Mouse (Mus musculus) liver, adult (tissue): Measurements from ENCODE around the gene Dgke.
A peak's percentile ranks its signal among the peaks of the same experiment; 100 is the strongest.

Experiments
- GATA4 ChIP-seq: IDR thresholded peaks from 2 replicates; pipeline ENCODE4 v1.6.1; 2014; ENCODE audit warnings: mild to moderate bottlenecking, low read length; ENCODE audit not compliant: insufficient replicate concordance

Dgke gene

DNA sequence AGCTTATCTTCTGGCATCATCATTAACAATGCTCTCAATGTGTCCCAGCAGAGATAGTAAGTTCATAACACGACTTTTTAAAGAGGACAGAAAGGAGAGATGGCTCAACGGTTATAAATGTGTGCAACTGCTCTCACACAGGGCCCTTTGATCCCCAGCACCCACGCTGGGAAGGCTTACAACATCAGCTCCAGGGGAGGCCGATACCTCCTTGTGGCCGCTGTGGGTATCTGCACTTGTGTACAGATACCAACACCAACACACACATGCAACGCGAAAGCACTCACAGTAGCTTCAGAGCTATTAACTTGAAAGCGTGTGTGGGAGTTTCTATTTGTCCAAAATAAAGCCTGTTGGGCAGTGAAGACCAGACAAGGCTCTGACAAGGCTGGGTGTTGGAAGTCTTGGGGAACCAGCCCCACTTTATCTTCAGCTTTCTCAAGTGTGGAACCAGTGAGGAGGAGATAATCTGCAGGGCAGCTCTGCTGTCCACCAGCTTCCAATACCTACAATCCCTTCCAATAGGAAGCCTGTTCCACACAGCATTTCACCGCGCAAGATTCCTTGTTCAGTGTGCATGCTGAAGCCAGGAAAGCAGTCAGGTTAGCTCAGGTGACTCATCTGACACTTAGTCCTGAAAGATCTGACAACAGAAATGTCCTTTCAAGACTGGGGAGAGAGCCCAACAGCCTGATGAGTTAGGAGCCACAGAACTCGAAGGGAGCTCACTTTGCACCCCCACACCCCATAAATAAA lies 8.0 kb downstream of the Dgke start:
- TF ChIP-seq GATA4, result no peak

DNA sequence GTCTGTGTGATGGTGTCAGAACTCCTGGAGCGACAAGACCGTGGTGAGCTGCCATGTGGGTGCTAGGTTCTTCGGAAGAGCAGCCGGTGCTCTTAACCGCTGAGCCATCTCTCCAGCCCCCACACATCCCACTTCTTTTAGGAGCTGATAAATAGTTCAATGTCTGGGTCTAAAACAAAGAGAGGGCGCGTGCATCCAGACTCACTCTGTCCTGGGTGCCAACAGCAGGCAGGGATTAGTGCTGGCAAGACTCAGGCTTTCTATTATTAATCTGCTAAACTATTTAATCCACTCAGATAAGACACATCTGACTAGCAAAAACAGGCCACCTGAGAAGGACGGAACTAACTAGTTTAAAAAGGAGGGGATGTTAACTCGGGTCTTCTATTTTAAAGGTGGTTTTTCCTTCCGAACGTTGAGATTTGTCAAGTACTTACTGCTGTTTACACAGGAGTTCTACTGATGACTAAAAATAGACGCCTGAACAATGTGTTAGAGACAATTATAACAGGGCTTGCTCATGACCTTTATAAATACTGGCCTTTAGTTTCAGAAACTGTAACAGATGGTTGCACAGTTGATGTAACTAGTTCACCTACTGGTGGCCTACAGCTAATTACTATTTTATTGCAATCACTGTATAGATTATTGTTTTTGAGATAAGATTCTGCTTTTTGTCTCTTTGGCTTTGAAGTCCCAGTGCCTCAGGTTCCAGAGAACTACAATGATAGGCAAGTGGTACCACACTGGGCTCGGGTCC lies 10.5 kb downstream of the Dgke start:
- TF ChIP-seq GATA4, result no peak

DNA sequence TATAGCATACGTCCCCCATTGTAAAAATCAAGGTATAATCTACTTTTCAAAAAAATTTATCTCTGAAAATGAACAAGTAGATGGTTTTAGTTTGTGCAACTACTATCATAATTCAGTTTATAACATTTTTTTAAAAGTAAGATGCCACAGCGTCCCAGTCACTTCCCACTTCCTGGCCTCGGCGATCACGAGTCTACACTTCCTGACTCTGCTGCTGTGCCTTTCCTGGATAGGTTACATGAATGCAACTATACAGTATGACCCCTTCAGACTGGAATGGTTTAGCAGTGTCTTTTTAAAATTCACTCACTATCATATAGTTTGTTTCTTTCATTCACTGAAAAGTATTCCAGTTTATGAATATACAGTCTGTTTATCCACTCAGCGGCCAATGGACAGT lies 14.9 kb downstream of the Dgke start:
- no peak for TF ChIP-seq GATA4

DNA sequence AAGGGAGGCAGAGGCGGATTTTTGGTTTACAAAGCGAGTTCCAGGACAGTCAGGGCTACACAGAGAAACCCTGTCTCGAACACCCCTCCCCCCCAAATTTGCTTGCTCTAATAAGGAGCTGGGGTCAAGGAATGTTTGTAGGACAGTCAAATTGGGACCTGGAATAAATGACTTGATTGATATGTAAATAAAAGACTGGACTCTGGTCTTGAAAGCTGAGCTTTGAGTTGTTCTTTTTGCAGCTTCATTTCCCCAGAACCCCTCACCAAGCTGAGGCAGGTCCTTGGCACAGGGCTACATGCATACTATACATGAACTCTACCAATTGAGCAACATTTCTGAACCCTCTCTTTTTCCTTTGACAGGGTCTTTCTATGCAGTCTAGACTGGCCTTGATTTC lies 20.6 kb downstream of the Dgke start:
- no peak for TF ChIP-seq GATA4

DNA sequence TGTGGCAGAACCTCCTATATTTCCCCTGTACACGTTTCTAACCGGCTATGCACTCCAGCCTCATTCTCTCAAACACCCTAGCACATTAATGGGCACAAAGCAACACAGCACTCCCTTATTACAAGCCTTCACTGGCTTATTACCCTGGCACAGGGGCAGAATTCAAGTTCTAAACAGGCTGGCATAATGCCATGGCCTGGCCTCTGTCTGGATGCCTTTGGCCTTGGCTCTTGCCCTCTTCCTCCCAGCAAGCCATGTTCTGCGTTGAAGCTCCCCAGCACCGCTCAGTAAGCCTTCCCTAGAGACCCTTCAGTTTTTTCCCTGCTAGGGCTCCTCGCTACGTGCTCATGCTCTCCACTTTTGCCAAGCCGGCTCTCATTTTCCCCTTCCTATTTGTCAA lies 23.6 kb downstream of the Dgke start:
- TF ChIP-seq GATA4, result no peak

DNA sequence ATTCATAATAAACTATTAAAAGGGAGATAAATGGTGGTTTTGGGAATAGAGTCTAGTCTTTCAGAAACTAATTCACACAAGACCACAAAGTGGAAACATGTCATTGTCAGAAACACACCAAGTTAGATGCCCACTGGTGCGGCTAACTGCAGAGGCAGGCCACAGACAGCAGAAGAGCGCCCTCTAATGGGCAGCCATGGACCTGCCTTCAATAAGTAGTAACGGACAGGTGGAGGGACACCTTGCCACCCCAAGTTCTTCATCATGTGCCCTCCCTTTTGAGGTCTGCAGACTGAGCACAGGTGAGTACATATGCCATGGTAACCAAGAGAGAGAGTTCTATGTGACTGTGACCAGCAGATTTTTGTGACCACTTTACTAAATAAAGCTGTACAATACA lies 27.3 kb downstream of the Dgke start:
- no peak for TF ChIP-seq GATA4

DNA sequence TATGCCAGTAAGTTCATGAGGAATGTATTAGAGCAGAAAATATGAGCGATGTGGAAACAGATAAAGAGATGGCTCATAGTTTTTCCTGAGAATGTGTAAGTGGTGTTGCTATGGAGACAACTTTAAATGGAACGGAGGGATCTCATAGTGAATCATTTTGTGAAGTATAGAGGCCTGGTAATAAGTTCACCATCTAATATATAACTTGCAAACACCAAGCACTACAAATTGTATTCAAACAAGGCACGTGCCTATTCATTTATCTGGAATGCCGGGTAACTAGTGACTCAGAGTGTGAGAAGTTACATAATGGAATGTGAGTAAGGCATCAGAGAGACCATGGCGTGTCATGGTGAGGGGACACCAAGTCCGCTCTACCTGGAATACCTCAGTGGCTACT lies 28.2 kb downstream of the Dgke start:
- no peak for TF ChIP-seq GATA4

DNA sequence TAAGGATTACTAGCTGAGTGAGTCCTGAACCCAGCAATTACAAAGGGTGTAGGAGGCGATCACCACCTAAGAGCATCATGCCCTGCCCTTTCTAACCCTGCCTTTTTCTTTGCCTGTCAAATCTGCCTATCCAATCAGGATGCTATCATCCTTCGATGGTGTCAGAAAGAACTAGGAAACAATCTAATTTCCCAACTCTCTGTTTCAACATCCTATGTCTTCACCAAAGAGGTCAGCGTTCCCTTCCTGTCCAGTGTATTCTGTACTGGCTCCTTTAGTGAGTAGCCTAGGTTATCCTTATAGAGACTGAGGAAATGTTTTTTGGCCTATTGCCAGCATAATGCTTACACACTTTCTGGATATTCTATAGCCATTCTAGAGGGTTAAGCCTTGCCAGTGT lies 31.1 kb downstream of the Dgke start:
- TF ChIP-seq GATA4, result no peak

DNA sequence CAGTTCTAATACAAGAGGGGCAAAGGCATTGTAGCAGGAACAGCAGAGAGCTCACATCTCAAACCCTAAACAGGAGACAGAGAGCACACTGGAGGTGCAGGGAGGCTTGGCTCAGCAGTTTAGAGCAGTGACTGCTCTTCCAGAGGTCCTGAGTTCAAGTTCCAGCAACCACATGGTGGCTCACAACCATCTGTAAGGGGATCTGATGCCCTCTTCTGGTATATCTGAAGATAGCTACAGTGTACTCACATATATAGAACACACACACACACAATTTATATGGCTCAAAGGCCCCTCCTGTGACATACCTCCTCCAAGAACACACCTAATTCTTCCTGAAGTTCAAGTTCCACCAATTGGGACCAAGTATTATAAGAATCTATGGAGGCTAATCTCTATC lies 32.1 kb downstream of the Dgke start:
- no peak for TF ChIP-seq GATA4

DNA sequence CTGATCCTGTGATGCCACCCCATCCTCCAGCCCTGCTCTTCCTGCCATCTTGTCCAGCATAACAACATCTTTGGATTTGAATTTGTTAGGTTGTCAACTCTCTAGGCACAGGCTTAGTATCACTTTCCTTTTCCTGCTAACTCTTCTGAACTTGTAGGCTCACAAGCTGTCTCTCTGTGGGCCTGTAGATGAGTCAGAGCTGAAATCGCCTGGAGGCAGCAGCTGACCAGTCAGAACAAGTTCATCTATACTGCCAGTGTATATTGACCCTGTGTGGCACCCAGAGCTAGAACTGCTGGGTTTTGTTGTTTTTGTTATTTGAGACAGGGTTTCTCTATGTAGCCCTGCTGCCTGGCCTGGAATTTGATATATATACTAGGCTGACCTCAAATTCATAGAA lies 35.5 kb downstream of the Dgke start:
- no peak for TF ChIP-seq GATA4

DNA sequence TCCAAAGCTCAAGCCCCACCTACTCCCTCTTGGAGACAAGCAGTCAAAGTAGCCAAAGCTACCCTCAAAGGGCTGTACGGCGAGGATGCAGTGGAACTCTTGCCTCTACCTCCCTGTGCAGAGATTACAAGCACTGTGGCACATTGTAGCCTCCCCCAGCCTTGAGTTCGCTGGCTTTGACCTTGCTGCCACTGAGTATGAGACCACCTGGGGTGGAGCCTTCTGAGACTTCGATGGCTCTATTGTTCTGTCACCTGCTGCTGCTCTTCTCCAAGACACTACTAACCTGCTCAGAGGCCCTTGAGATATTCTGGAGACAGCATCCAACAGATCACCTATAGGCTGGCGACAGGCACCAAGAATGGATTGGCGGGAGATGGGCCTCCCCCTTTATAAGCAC lies 36.1 kb downstream of the Dgke start:
- no peak for TF ChIP-seq GATA4

DNA sequence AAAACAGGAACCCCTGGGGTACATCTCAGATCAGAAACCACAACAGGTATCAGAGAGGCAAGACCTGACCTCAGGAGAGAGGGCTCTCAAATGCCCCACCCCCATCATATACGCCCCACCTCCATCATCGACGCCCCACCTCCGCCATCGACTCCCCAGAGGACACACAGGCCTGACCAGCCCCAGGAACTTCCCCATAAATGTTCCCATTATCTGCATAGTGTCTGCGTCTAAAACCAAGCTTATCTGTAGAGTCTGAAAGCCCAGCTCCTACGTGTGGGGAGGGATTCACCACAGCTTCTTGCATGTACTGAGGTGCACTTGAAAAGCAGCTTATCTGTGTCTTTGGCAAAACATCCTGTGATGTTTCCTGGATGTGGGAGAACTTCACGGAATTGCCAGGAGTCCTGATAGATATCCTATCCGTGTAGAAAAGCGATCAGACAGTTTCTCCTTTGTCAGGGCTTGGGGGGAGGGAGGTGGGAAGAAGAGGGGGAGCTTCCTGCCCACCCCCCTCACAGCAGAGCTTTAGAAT lies 37.7 kb downstream of the Dgke start:
- peak; percentile 94 for TF ChIP-seq GATA4

DNA sequence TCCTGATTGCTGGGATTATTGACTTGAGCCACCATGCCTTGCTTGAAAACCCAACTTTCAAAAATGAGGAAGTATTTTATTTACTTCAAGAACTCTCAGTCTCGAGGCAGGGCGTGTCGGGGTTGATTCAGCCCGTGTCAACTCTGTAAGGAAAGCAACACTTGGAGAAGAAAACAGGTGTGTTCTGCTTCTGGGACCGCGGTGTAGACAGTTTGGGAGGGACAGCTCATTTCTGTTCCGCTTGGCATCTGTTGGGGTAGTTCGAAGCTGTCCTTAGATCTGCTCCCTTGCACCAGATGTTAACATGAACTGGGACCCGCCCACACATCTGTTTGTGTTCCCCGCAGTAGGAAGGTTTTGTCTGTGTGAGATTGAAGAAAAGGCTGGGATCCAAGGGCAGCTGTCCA lies 38.7 kb downstream of the Dgke start:
- TF ChIP-seq GATA4, result no peak

DNA sequence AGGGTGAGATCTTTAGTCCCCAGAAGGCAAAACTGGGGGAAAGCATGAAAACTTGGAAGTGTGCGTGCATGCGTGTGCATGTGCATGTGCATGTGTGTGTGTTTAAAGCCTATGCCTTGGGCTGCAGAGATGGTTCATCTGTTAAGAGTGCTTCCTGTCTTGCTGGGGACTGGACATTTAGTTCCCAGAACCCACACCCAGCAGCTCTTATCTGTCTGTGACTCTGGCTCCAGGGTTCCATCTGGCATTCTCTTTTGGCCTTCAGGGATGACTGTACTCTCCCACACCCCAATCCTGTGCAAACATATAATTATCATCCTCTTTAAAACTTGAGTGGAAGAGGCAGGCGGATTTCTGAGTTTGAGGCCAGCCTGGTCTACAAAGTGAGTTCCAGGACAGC lies 40.5 kb downstream of the Dgke start:
- peak; percentile 40; the same call in 1 of the 2 replicates for TF ChIP-seq GATA4

DNA sequence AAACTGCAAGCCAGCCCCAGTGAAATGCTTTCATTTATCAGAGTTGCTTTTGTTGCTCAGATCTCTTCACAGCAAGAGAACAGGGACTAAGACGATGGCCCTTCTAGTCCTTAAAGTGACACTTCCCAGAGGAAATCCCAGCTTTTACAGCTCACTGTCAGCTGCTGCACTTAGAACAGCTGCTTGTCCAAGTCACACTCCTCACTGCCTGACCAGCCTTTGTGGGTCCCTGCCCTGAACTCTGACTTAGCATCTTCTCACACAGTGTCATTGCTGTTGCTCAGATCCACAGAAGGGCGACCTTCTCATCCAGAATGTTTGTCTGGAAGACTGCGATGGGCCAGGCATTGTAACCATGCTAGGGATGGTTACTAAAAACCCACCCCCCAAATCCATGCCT lies 41.0 kb downstream of the Dgke start:
- no peak for TF ChIP-seq GATA4

DNA sequence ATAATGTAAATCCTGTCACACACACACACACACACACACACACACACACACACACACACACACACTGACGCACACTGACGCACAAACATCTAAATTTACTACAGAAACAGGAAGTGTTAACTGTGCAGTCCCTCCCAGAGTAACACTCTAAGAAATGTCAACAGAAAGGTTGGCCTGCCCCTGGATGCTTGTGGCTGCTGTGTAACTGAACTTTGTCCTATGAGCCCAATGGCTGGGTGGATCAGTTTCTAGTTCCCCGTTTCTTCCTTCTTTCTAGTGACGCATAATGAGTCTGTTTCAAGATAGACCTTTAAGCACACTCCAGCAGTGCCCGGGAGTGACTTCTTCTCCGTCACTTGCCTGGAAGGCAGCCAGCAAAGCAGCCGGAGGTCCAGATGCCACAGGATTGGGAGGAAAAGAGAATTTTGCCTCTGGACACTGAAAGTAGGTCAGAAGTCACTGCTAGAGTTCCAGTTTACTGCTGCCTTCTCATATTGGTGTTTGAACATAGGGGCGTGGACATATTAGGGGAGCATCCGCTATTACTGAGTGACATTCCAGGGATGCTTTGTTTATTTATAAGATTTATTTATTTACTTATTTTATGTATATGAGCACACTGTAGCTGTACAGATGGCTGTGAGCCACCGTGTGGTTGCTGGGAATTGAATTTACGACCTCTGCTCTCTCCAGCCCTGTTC lies 42.3 kb downstream of the Dgke start:
- TF ChIP-seq GATA4, result 0 out of 2 replicates have a peak, but pooled peaks have one; percentile 27
